Mouse (Mus musculus) lung, adult 2 months (tissue): Measurements from ENCODE around the gene Cox5b.

Experiments
- CTCF ChIP-seq: fragments of 200-500 bp; IDR thresholded peaks from 2 replicates; pipeline ENCODE4 v1.5.1; 2011; ENCODE audit warnings: mild to moderate bottlenecking, low read length, control low read depth; ENCODE audit not compliant: insufficient read depth
- POLR2A ChIP-seq: fragments of 200-500 bp; IDR thresholded peaks from 2 replicates; pipeline ENCODE4 v1.6.1; 2011; ENCODE audit warnings: low read depth, mild to moderate bottlenecking, control low read depth, low read length, borderline replicate concordance; ENCODE audit errors: extremely low read depth

- TF ChIP-seq CTCF (no peak), POLR2A (no peak)
Measured at GRCm38 (mm10) chr1:36644615-36645007, 46.6 kb upstream of the Cox5b start.
